Mouse (Mus musculus): ENCODE results near the gene Robo4.
A peak's percentile ranks its signal among the peaks of the same experiment; 100 is the strongest.

Robo4 gene

GRCm38 (mm10) chr9:37401802-37402201 is at the start of gene Robo4:
TSS of gene Robo4 (plus strand) at chr9:37401897.
- no peak for DNase-seq

GRCm38 (mm10) chr9:37354485-37354884 is 47.2 kb upstream of the Robo4 start:
- no peak for DNase-seq

- peak; percentile 36 for DNase-seq
Measured at GRCm38 (mm10) chr9:37358713-37359330, 42.9 kb upstream of the Robo4 start.

GRCm38 (mm10) chr9:37359331-37360220 is 42.1 kb upstream of the Robo4 start:
- peak; percentile 37 for DNase-seq

- DNase-seq, result no peak
Measured at GRCm38 (mm10) chr9:37362084-37362483, 39.6 kb upstream of the Robo4 start.

- DNase-seq, result no peak
Measured at GRCm38 (mm10) chr9:37362881-37363280, 38.8 kb upstream of the Robo4 start.

GRCm38 (mm10) chr9:37363551-37363950 is 38.1 kb upstream of the Robo4 start:
- no peak for DNase-seq

- DNase-seq, result no peak
Measured at GRCm38 (mm10) chr9:37364392-37364791, 37.3 kb upstream of the Robo4 start.

- no peak for DNase-seq
Measured at GRCm38 (mm10) chr9:37365706-37366105, 36.0 kb upstream of the Robo4 start.

- DNase-seq, result peak; percentile 42
Measured at GRCm38 (mm10) chr9:37367301-37368080, 34.2 kb upstream of the Robo4 start, which contains the start of gene Hepacam. TSS of gene Hepacam (plus strand) at chr9:37367351.

- no peak for DNase-seq
Measured at GRCm38 (mm10) chr9:37368081-37368830, 33.4 kb upstream of the Robo4 start.

- no peak for DNase-seq
Measured at GRCm38 (mm10) chr9:37368860-37369259, 32.8 kb upstream of the Robo4 start.

GRCm38 (mm10) chr9:37371232-37371801 is 30.4 kb upstream of the Robo4 start:
- DNase-seq, result no peak

- no peak for DNase-seq
Measured at GRCm38 (mm10) chr9:37375718-37376117, 26.0 kb upstream of the Robo4 start.

- no peak for DNase-seq
Measured at GRCm38 (mm10) chr9:37383161-37383560, 18.5 kb upstream of the Robo4 start.

GRCm38 (mm10) chr9:37384284-37385182 is 17.2 kb upstream of the Robo4 start:
- no peak for DNase-seq

- no peak for DNase-seq
Measured at GRCm38 (mm10) chr9:37390891-37391290, 10.8 kb upstream of the Robo4 start.

- no peak for DNase-seq
Measured at GRCm38 (mm10) chr9:37392071-37392470, 9.6 kb upstream of the Robo4 start.

- no peak for DNase-seq
Measured at GRCm38 (mm10) chr9:37393482-37394131, 8.1 kb upstream of the Robo4 start.

- DNase-seq, result no peak
Measured at GRCm38 (mm10) chr9:37400585-37400984, 1.1 kb upstream of the Robo4 start.

GRCm38 (mm10) chr9:37402501-37402900 is 804 bp downstream of the Robo4 start:
- no peak for DNase-seq

Measured in cerebellum, adult 9-11 months (tissue).